Mouse (Mus musculus): Measurements from ENCODE around the gene Frmpd2. TPM values are rescaled to one million over a fixed set of nuclear protein-coding genes. Genes with fewer than 3 reads are reported as not detected.

Gene Frmpd2
- total and polyA plus RNA-seq, 3 experiments: not detected

DNA sequence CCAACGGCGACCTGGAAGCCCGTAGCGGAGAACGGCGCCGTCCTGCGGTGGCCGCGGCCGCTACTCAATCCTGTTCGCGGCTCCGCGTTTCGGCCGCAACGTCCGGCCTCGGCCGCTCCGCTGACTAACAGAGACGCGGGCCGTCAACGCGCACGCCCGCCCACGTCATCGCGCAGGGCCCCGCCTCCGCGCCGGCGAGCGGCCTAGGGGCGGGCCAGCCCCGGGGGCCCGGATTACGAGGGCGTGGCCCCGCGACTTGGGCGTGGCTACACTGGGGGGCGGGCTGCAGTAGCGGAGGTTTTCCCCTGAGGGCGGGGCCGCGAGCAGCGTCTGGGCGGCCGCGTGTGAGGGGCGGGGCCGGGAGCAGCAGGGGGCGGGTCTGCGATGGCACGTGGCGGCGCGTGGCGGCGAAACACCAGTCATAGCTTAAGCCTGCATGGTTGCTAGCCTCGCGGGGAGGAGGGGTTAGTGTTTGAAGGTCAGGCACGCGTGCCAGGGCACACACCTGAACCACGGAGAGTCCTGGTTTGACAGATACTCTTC, 24.4 kb upstream of the Frmpd2 start, which contains the start of gene Mapk8:
Mapk8 (minus strand) TSS at position 132 of the 543 bp plus-strand sequence.
- Histone ChIP-seq H3K4me3 (replicated peaks in 1 of 3; ENCODE audit: low read depth in 2 of 3, low read length in 2 of 3, poor library complexity in 1 of 3) (peak within 1 kb of the TSS; percentile 57 to 99 (median 86)), H3K9me3 (replicated peaks; ENCODE audit: low read length) (no peaks in the 10 kb centered on the region), H3K36me3 (replicated peaks in 1 of 2; ENCODE audit: control insufficient read depth in 1 of 2, insufficient read depth in 1 of 2, low read length in 1 of 2) (no peaks in the 10 kb centered on the region), H3K9ac (ENCODE audit: insufficient read depth, low read depth) (peak within 1 kb of the TSS; percentile 93), H3K79me2 (replicated peaks; ENCODE audit: control insufficient read depth, extremely low read depth, insufficient read depth, poor library complexity, severe bottlenecking) (no peaks in the 10 kb centered on the region), H3K4me2 (ENCODE audit: insufficient read depth, low read depth, poor library complexity, severe bottlenecking) (peak within 1 kb of the TSS; percentile 78), H3K4me1 (ENCODE audit: control insufficient read depth in 1 of 2, insufficient read depth in 2 of 2) (peaks cover 7 to 18% of the 10 kb centered on the region in 2 experiments; a peak in 3 of 4 replicates), H3K27ac (ENCODE audit: insufficient read depth, low read depth) (no peak within 1 kb of the TSS), H3K27me3 (replicated peaks) (peaks cover 47% of the 10 kb centered on the region)
- TF ChIP-seq POLR2A (IDR thresholded peaks at IDR 0.05; ENCODE audit: low read depth, low read length) (peak; percentile 75), MEF2A (IDR thresholded peaks at IDR 0.05; ENCODE audit: borderline replicate concordance, low read depth, low read length) (0 out of 2 replicates have a peak, but pooled peaks have one; percentile 10), NELFE (IDR thresholded peaks at IDR 0.05; ENCODE audit: low read depth, low read length) (peak; percentile 62), USF1 (IDR thresholded peaks at IDR 0.05; ENCODE audit: low read depth, low read length) (peak; percentile 63), MAFK (IDR thresholded peaks at IDR 0.05; ENCODE audit: insufficient replicate concordance, low read length) (no peak), UBTF (IDR thresholded peaks at IDR 0.05; ENCODE audit: low read depth, low read length) (no peak), SIN3A (IDR thresholded peaks at IDR 0.05; ENCODE audit: low read length) (peak; percentile 4; the same call in 1 of the 2 replicates), IRF4 (IDR thresholded peaks at IDR 0.05; ENCODE audit: low read depth, low read length) (0 out of 2 replicates have a peak, but pooled peaks have one; percentile 28), MAZ (IDR thresholded peaks at IDR 0.05; ENCODE audit: low read depth, low read length) (no peak), ZMIZ1 (IDR thresholded peaks at IDR 0.05; ENCODE audit: low read depth, low read length) (peak; percentile 50; the same call in 1 of the 2 replicates), NRF1 (IDR thresholded peaks at IDR 0.05; ENCODE audit: low read depth, low read length) (peak; percentile 76), RCOR1 (conservative IDR thresholded peaks at IDR 0.05; ENCODE audit: low read depth, low read length) (no peak), BHLHE40 (IDR thresholded peaks at IDR 0.05; ENCODE audit: low read depth, low read length) (peak; percentile 93), ELF1 (IDR thresholded peaks at IDR 0.05; ENCODE audit: low read depth, low read length) (0 out of 2 replicates have a peak, but pooled peaks have one; percentile 19), MXI1 (IDR thresholded peaks at IDR 0.05; ENCODE audit: low read depth, low read length) (peak; percentile 92), MYC (IDR thresholded peaks at IDR 0.05; ENCODE audit: low read depth, low read length) (peak; percentile 69), MAX (IDR thresholded peaks at IDR 0.05; ENCODE audit: low read length) (peak; percentile 95), TCF12 (IDR thresholded peaks at IDR 0.05; ENCODE audit: low read depth, low read length) (0 out of 2 replicates have a peak, but pooled peaks have one; percentile 37)
- in situ Hi-C loops (cut with MboI; ENCODE audit: low pct_ligation_motif_present, low pct_unique_long_range_greater_than_20kb, low sequenced_read_pairs) (no loop called here), dilution Hi-C loops (cut with MboI; ENCODE audit: extremely low pct_ligation_motif_present, extremely low pct_unique_long_range_greater_than_20kb, low sequenced_read_pairs) (no loop called here)
- DNase-seq (ENCODE audit: extremely low read depth): peak; percentile 90

- dilution Hi-C loops (cut with MboI; ENCODE audit: extremely low pct_ligation_motif_present, extremely low pct_unique_long_range_greater_than_20kb, low sequenced_read_pairs): no loop called here
- Histone ChIP-seq H3K27ac (ENCODE audit: insufficient read depth, low read depth) (no peak overlapping the region), H3K4me3 (replicated peaks in 1 of 3; ENCODE audit: low read depth in 2 of 3, low read length in 2 of 3, poor library complexity in 1 of 3) (no peak overlapping the region)
Observed at GRCm38 (mm10) chr14:33448276-33448675, 23.2 kb upstream of the Frmpd2 start.

More at GRCm38 (mm10) chr14:33448276-33448675, 23.2 kb upstream of the Frmpd2 start:
- H3K9me3 ChIP-seq (replicated peaks; ENCODE audit: low read length): no peaks in the 10 kb centered on the region
- in situ Hi-C loops (cut with MboI; ENCODE audit: low pct_ligation_motif_present, low pct_unique_long_range_greater_than_20kb, low sequenced_read_pairs): no loop called here
- H3K79me2 ChIP-seq (replicated peaks; ENCODE audit: control insufficient read depth, extremely low read depth, insufficient read depth, poor library complexity, severe bottlenecking): no peaks in the 10 kb centered on the region
- H3K4me1 ChIP-seq (ENCODE audit: control insufficient read depth in 1 of 2, insufficient read depth in 2 of 2): peaks cover 7 to 18% of the 10 kb centered on the region in 2 experiments; a peak in 3 of 4 replicates
- no peak overlapping the region for H3K9ac ChIP-seq (ENCODE audit: insufficient read depth, low read depth)
- H3K36me3 ChIP-seq (replicated peaks in 1 of 2; ENCODE audit: control insufficient read depth in 1 of 2, insufficient read depth in 1 of 2, low read length in 1 of 2): no peaks in the 10 kb centered on the region
- no peak for TF ChIP-seq CHD2 (IDR thresholded peaks at IDR 0.05; ENCODE audit: low read length)
- TF ChIP-seq EP300 (IDR thresholded peaks at IDR 0.05; ENCODE audit: low read length): no peak
- TF ChIP-seq RAD21 (IDR thresholded peaks at IDR 0.05; ENCODE audit: low read depth, low read length): no peak
- no peak for TF ChIP-seq CHD1 (IDR thresholded peaks at IDR 0.05; ENCODE audit: low read depth, low read length)
- TF ChIP-seq SIN3A (IDR thresholded peaks at IDR 0.05; ENCODE audit: low read length): no peak
- TF ChIP-seq ZKSCAN1 (IDR thresholded peaks at IDR 0.05; ENCODE audit: borderline replicate concordance, low read depth, low read length): no peak
- TF ChIP-seq USF2 (conservative IDR thresholded peaks at IDR 0.05; ENCODE audit: low read depth, low read length): no peak
- no peak for TF ChIP-seq TCF12 (IDR thresholded peaks at IDR 0.05; ENCODE audit: low read depth, low read length)
- TF ChIP-seq TBP (conservative IDR thresholded peaks at IDR 0.05; ENCODE audit: low read depth, low read length): no peak
- TF ChIP-seq ELF1 (IDR thresholded peaks at IDR 0.05; ENCODE audit: low read depth, low read length): no peak
- no peak for TF ChIP-seq ZC3H11A (IDR thresholded peaks at IDR 0.05; ENCODE audit: low read depth, low read length)
- no peak for TF ChIP-seq ETS1 (conservative IDR thresholded peaks at IDR 0.05; ENCODE audit: low read depth, low read length)
- TF ChIP-seq PAX5 (IDR thresholded peaks at IDR 0.05; ENCODE audit: low read length): no peak
- no peak for TF ChIP-seq UBTF (IDR thresholded peaks at IDR 0.05; ENCODE audit: low read depth, low read length)
- no peak for TF ChIP-seq BHLHE40 (IDR thresholded peaks at IDR 0.05; ENCODE audit: low read depth, low read length)
- TF ChIP-seq MAFK (IDR thresholded peaks at IDR 0.05; ENCODE audit: insufficient replicate concordance, low read length): no peak
- no peak for TF ChIP-seq GABPA (IDR thresholded peaks at IDR 0.05; ENCODE audit: insufficient replicate concordance, low read depth, low read length)
- no peak for TF ChIP-seq NELFE (IDR thresholded peaks at IDR 0.05; ENCODE audit: low read depth, low read length)
- no peak for TF ChIP-seq JUN (IDR thresholded peaks at IDR 0.05; ENCODE audit: insufficient read depth, low read depth, low read length)
- DNase-seq (ENCODE audit: extremely low read depth): no peak
- peaks cover 47% of the 10 kb centered on the region for H3K27me3 ChIP-seq (replicated peaks)
- H3K4me2 ChIP-seq (ENCODE audit: insufficient read depth, low read depth, poor library complexity, severe bottlenecking): no peak overlapping the region

Measured in CH12.LX (cell line).